In the genomic region with DNA sequence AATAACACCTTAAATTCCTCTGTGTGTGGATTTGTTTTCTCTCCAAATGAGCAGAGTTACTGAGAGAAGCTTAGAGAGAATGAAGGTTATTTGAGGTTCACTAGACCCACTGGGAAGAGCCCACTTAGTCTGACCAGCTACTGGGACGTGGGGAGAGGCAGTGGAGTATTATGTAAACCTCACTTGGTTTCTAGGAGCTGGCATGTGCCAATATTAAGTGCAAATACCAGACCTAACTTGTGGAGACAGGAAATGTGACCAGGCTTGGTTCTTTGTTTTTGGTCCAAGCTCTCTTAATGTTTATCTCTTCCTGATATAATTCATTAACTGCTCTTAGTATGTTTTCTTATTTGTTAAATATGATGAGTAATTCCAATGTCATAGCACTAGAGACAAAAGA, we compare ENCODE assay signal across 20 mouse cellular contexts.
"Had no signal": no experiment of that assay in that cellular context is flagged by ENCODE, and none has a peak within 500 bp of the region (broad histone marks: within the 10 kb centered on the region; RNA-seq: fewer than 3 reads in every experiment).

No protein-coding gene starts in this region.

- DNase-seq: kidney, postnatal 4 days; left cerebral cortex, postnatal 4 days; liver, postnatal 0 days; right cerebral cortex, adult 18-20 months; right cerebral cortex, postnatal 14 days; right cerebral cortex, postnatal 4 days; thymus, postnatal 25 days had no signal

- H3K27me3 ChIP-seq: hindbrain, embryonic 13.5 days; intestine, embryonic 15.5 days; limb, embryonic 12.5 days; limb, embryonic 15.5 days; midbrain, embryonic 12.5 days; midbrain, embryonic 15.5 days; neural tube, embryonic 12.5 days; neural tube, embryonic 15.5 days; stomach, embryonic 15.5 days had no signal

- H3K9ac ChIP-seq: hindbrain, embryonic 13.5 days; intestine, embryonic 15.5 days; limb, embryonic 12.5 days; limb, embryonic 15.5 days; liver, embryonic 14.5 days; liver, postnatal 0 days; midbrain, embryonic 12.5 days; midbrain, embryonic 15.5 days; neural tube, embryonic 12.5 days; neural tube, embryonic 15.5 days; stomach, embryonic 15.5 days had no signal

- H3K4me3 ChIP-seq: hindbrain, embryonic 13.5 days; intestine, embryonic 15.5 days; limb, embryonic 12.5 days; limb, embryonic 15.5 days; midbrain, embryonic 12.5 days; midbrain, embryonic 15.5 days; neural tube, embryonic 12.5 days; neural tube, embryonic 15.5 days; stomach, embryonic 15.5 days had no signal

- H3K27ac ChIP-seq: hindbrain, embryonic 13.5 days; intestine, embryonic 15.5 days; limb, embryonic 12.5 days; limb, embryonic 15.5 days; liver, embryonic 14.5 days; macrophage; midbrain, embryonic 12.5 days; midbrain, embryonic 15.5 days; neural tube, embryonic 12.5 days; neural tube, embryonic 15.5 days; stomach, embryonic 15.5 days had no signal

- H3K36me3 ChIP-seq: hindbrain, embryonic 13.5 days; intestine, embryonic 15.5 days; limb, embryonic 12.5 days; limb, embryonic 15.5 days; midbrain, embryonic 12.5 days; midbrain, embryonic 15.5 days; neural tube, embryonic 12.5 days; neural tube, embryonic 15.5 days; stomach, embryonic 15.5 days had no signal

- H3K4me1 ChIP-seq: hindbrain, embryonic 13.5 days; intestine, embryonic 15.5 days; midbrain, embryonic 12.5 days; midbrain, embryonic 15.5 days; neural tube, embryonic 12.5 days; neural tube, embryonic 15.5 days; stomach, embryonic 15.5 days had no signal

- H3K9me3 ChIP-seq: hindbrain, embryonic 13.5 days; intestine, embryonic 15.5 days; limb, embryonic 12.5 days; limb, embryonic 15.5 days; midbrain, embryonic 12.5 days; midbrain, embryonic 15.5 days; neural tube, embryonic 12.5 days; neural tube, embryonic 15.5 days; stomach, embryonic 15.5 days had no signal

- H3K4me2 ChIP-seq: hindbrain, embryonic 13.5 days; intestine, embryonic 15.5 days; limb, embryonic 12.5 days; limb, embryonic 15.5 days; liver, embryonic 11.5 days; midbrain, embryonic 12.5 days; midbrain, embryonic 15.5 days; neural tube, embryonic 12.5 days; neural tube, embryonic 15.5 days; stomach, embryonic 15.5 days had no signal

- ATAC-seq: hindbrain, embryonic 16.5 days; intestine, embryonic 15.5 days; liver, postnatal 0 days; midbrain, embryonic 15.5 days had no signal
